Mouse (Mus musculus) layer of hippocampus, adult 2 months (tissue): ENCODE data around the gene Otud5. TPM values are rescaled to one million over a fixed set of nuclear protein-coding genes. Genes with fewer than 3 reads are reported as not detected.
"Not testable (repeated sequence)": the region's sequence is repeated elsewhere in the genome, so short reads cannot be mapped to it uniquely, and the experiment has no call there.

ENCODE experiments used
- DNase-seq, 2 experiments: peaks; one replicate each; pipeline ENCODE4 v3.0.0; 2022; ENCODE audit warnings: low spot score in 2 of 2
- H3K27ac ChIP-seq: fragments of 200-600 bp; 2 replicates; pipeline ENCODE4 v1.8.1; 2022
- H3K4me3 ChIP-seq: fragments of 200-600 bp; 2 replicates; pipeline ENCODE4 v1.8.1; 2022; ENCODE audit warnings: mild to moderate bottlenecking
- CTCF ChIP-seq: fragments of 200-600 bp; conservative IDR thresholded peaks from 2 replicates; pipeline ENCODE4 v1.8.1; 2022; ENCODE audit warnings: antibody characterized with exemption, mild to moderate bottlenecking, moderate library complexity
- microRNA-seq, 2 experiments: library from miRNA; unstranded; fragments of <30 nt; microRNA quantifications; one replicate each; pipeline ENCODE4 v1.2.0; 2021
- total RNA-seq, 2 experiments: library from RNA; stranded (reverse); gene quantifications; 2 replicates each; pipeline ENCODE4 v1.2.3; 2021

Otud5 gene
- total RNA-seq, 2 experiments from 2014 or later, result 82.6 to 83.8 TPM

DNA sequence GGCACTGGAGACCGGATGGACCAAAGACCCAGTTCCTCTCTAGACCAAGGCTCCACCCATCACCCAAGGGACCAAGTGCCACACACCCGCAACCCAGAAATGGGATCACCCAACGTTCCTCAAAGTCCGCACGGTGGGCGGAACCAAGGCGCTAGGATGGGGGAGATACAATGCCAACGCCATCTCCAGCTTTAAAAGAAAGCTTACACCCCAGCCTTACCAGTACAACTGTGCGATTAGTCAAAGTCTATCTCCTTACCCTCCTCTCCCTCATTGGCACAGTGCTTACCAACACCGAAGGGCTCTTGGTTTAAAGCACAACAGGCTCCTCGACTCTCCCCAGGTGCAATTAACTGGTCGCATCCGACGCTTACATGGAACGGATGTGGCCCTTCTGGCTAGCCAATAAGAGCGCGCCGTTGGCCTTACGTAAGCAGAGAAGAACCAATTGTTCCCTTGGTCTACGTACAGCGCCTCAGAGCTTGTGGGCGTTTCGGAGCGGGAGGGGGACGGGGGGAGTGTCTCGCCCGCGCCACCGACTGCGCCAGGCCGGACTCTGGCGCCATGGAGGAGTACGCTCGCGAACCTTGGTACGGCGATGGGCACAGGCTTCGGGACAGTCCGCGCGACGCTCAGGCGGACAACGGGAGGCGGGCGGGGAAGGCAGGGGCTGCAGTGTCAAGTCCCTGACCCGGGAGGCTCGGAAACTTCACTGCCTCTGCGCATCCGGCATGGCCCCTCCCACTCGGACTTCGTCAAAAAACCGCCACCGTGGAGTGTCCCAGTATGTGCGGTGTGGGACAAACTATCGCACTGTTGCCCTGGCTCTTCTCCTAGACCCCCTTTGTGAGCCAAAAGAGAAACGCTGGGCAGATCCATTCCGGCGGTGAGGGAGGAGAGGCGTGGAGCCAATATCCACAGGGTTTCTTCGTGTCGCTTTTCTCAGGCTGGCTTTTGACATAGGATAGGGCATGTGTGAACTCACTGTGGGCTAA, 58.0 kb downstream of the Otud5 start, which contains the start of the genes Pqbp1 and Timm17b:
Gene Pqbp1 (minus strand): TSS at position 390 of the 995 bp plus-strand sequence.
Gene Timm17b (plus strand): TSS at position 478 of the 995 bp plus-strand sequence.
- TF ChIP-seq CTCF, result no peak
- peak within 1 kb of the TSS; percentile 97 for H3K27ac ChIP-seq
- H3K4me3 ChIP-seq, result peak within 1 kb of the TSS; percentile 70
- DNase-seq, result peak; percentile 82 to 92

DNA sequence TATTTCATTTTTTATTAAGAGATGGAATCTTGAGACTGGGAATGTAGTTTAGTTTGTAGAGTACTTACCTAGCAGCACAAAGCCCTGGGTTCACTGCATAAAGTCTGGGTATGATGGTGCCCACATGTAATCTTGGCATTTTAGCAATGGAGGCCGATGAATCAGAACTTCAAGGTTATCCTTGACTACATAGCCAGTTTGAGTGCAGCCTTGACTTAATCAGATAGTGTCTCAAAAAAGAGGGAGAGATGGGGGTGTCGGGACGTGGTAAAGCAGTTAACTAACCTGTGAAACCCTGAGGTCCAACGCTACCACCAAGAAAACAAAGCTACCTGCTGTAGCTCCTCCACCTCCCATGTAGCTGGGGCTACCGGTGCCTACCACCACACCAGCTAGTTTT, 63.3 kb downstream of the Otud5 start:
- Histone ChIP-seq H3K27ac (no peak overlapping the region), H3K4me3 (no peak overlapping the region)
- no peak for TF ChIP-seq CTCF
- DNase-seq, result no peak

DNA sequence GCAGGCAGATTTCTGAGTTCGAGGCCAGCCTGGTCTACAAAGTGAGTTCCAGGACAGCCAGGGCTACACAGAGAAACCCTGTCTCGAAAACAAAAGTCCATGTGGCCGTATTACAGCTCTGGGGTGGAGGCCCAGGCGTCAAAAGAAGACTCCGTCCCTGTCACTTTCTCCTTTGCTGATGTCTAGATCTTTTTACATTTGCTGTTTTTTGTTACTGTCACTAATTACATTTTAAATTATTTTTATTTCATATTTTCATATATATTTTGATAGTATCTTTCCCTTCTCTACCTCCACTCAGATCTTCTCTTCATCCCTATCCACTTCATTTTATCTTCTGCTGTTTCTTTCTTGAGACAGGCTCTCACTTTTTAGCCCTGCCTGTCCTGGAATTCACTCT, 66.6 kb downstream of the Otud5 start, which contains the start of gene Gm10491:
Gene Gm10491 (minus strand): TSS at position 101 of the 400 bp plus-strand sequence.
- TF ChIP-seq CTCF, result no peak
- H3K4me3 ChIP-seq, result no peak within 1 kb of the TSS
- no peak within 1 kb of the TSS for H3K27ac ChIP-seq
- DNase-seq, result no peak

DNA sequence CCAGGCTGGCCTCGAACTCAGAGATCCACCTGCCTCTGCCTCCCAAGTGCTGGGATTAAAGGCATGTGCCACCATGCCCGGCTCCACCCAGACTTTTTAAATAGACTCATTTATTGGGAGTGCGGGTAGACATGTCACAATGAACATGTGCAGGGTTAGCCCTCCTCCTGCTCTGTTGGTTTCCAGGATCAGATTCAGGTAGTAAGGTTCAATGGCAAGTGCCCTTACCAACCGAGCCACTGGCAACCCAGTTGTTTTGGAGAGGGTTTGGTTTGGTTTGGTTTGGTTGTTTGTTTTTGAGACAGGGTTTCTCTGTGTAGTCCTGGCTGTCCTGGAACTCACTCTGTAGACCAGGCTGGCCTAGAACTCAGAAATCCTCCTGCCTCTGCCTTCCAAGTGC, 68.1 kb downstream of the Otud5 start, which contains the start of gene Gm10490:
Gene Gm10490 (plus strand): TSS at position 301 of the 400 bp plus-strand sequence.
- H3K27ac ChIP-seq, H3K4me3 ChIP-seq, DNase-seq: not testable (repeated sequence)

DNA sequence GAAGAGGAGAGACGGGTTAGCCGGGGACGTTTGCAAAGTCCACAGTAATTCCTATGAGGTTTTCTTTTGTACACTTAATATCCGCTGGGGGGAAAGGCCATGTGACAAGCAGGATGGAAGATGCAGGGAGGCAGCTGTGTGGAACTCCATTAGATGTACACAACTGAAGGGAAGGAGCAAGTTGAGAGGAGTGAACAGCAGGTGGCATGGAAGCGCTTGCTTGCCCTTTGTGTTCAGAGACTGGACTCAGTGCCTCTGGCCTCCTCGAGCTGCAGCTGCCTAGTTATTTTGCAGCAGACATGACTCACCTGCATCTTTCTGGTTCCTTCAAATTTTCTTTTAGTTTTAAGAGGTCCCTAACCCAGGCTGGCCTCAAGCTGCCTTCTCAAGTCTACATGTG, 69.3 kb downstream of the Otud5 start:
- no peak for DNase-seq
- Histone ChIP-seq H3K27ac (no peak overlapping the region), H3K4me3 (no peak overlapping the region)
- TF ChIP-seq CTCF, result 0 out of 2 replicates have a peak, but pooled peaks have one; percentile 9

DNA sequence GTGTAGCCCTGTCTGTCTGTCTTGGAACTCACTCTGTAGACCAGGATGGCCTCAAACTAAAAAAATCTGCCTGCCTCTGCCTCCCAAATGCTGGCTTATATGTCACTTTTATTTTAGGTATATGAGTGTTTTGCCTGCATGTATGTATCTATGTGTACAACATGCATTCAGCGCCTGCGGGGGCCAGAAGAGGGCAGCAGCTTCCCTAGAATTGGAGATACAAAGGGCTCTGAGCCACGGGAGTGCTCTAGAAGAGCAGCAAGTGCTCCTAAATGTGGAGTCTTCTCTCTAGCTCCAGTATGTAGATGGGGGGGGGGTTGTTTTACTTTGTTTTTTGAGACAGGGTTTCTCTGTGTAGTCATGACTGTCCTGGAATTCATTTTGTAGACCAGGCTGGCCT, 74.5 kb downstream of the Otud5 start:
- TF ChIP-seq CTCF, result peak; percentile 59
- H3K4me3 ChIP-seq, DNase-seq, H3K27ac ChIP-seq: not testable (repeated sequence)

DNA sequence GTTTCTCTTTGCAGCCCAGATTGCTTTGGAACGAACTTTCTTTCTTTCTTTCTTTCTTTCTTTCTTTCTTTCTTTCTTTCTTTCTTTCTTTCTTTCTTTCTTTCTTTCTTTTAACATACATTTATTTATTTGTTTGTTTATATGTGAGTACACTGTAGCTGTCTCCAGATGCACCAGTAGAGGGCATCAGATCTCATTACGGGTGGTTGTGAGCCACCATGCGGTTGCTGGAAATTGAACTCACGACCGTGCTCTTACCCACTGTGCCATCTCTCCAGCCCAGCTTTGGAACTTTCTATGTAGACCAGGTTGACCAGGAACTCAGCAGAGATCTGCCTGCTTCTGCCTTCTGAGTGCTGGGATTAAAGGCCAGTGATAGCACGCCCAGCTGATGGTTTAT, 76.8 kb downstream of the Otud5 start:
- not testable (repeated sequence) for DNase-seq, H3K27ac ChIP-seq, H3K4me3 ChIP-seq
- peak; percentile 32; the same call in 1 of the 2 replicates for TF ChIP-seq CTCF

DNA sequence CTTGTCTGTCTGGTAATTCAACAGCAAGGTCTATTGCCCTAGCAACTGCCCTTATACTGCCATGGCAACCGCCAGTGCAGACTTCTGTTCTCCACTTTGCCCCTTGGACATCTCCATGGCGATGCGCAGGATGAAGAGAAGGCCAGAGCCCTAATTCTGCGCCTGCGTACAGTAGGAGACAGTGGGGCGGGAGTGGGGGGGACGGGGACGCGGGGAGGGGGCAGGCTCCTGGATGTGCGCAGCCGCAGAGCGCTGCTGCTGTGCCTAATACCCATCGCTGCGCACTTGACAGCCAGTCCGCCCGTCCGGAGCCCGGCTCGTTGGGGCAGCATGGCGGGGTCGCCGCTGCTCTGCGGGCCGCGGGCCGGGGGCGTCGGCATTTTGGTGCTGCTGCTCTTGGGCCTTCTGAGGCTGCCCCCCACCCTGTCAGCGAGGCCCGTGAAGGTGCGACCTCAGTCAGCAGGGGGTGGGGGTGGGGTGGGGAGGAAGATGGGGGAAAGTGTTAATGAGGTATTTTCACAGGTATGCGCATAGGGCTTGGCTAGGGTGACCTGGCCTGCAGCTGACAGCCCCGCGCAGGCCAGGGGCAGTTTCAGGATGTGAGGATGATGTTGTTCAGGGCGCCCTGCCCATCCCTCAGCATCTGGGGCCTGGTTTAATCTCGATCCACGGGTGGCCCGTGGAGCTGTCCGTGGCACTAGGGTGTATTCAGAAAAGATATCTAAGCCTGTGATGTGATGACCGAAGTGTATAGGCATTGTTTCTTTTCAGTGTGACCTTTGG, 78.6 kb downstream of the Otud5 start, which contains the start of gene Pcsk1n:
Gene Pcsk1n (plus strand): TSS at position 222 of the 783 bp plus-strand sequence.
- DNase-seq, result peak; percentile 37 to 50
- Histone ChIP-seq H3K4me3 (peak within 1 kb of the TSS; percentile 60), H3K27ac (peak within 1 kb of the TSS; percentile 87)
- no peak for TF ChIP-seq CTCF

DNA sequence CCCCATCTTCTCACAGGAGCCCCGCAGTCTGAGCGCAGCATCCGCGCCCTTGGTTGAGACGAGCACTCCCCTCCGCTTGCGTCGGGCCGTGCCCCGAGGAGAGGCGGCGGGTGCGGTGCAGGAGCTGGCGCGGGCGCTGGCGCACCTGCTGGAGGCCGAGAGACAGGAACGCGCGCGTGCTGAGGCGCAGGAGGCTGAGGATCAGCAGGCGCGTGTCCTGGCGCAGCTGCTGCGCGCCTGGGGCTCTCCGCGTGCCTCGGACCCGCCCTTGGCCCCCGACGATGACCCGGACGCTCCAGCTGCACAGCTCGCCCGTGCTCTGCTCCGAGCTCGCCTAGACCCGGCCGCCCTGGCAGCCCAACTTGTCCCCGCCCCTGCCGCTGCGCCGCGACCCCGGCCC, 80.9 kb downstream of the Otud5 start:
- no peak for DNase-seq
- peak overlapping the region; percentile 60 for H3K4me3 ChIP-seq
- H3K27ac ChIP-seq, result peak overlapping the region; percentile 39; the same call in 1 of the 2 replicates
- no peak for TF ChIP-seq CTCF

Small RNAs within 50 kb of the gene (microRNA-seq; reads per million reads assigned to microRNA genes)
- 62.6 to 65.2 reads per million in 2 experiments for gene Mir1198

Other genes with a start within 250 kb of the Otud5 start
- 10 to 100 TPM; 25.3 to 25.5 TPM for gene Ccdc22, start 235.8 kb upstream of the Otud5 start, total RNA-seq
- gene Cacna1f, start 234.3 kb upstream of the Otud5 start, total RNA-seq, result under 1 TPM in 1 of 2 experiments, not detected in 1; 0.08 TPM
- 1,000 to 10,000 TPM; 1,738 to 1,877 TPM for gene Syp, start 202.9 kb upstream of the Otud5 start, total RNA-seq
- gene Prickle3, start 184.1 kb upstream of the Otud5 start, total RNA-seq, result 1 to 10 TPM; 1.0 to 1.1 TPM
- gene Plp2, start 170.0 kb upstream of the Otud5 start, total RNA-seq, result 1 to 10 TPM; 4.9 to 5.4 TPM
- gene Magix, start 160.1 kb upstream of the Otud5 start, total RNA-seq, result under 1 TPM; 0.31 to 0.52 TPM
- 10 to 100 TPM; 32.6 to 40.6 TPM for gene Gpkow, start 144.2 kb upstream of the Otud5 start, total RNA-seq
- 10 to 100 TPM; 63.9 to 68.2 TPM for gene Wdr45, start 127.0 kb upstream of the Otud5 start, total RNA-seq
- not detected for gene Gm45208, start 119.1 kb upstream of the Otud5 start, total RNA-seq
- 100 to 1,000 TPM in 1 of 2 experiments, 10 to 100 TPM in 1; 91.6 to 102 TPM for gene Praf2, start 112.9 kb upstream of the Otud5 start, total RNA-seq
- 10 to 100 TPM; 14.7 to 20.6 TPM for gene Ccdc120, start 90.5 kb upstream of the Otud5 start, total RNA-seq
- gene Tfe3, start 78.8 kb upstream of the Otud5 start, total RNA-seq, result 10 to 100 TPM; 29.0 to 35.1 TPM
- gene Gripap1, start 51.6 kb upstream of the Otud5 start, total RNA-seq, result 100 to 1,000 TPM; 105 to 108 TPM
- gene Kcnd1, start 19.1 kb upstream of the Otud5 start, total RNA-seq, result 1 to 10 TPM; 9.5 to 9.7 TPM
- gene Pim2, start 36.9 kb downstream of the Otud5 start, total RNA-seq, result 10 to 100 TPM; 53.0 to 54.6 TPM
- 10 to 100 TPM; 36.0 to 40.5 TPM for gene Slc35a2, start 42.7 kb downstream of the Otud5 start, total RNA-seq
- gene Pqbp1, start 57.9 kb downstream of the Otud5 start, total RNA-seq, result 10 to 100 TPM; 83.6 to 92.9 TPM
- 10 to 100 TPM; 21.4 to 26.3 TPM for gene Timm17b, start 58.0 kb downstream of the Otud5 start, total RNA-seq
- not detected for gene Gm10491, start 66.5 kb downstream of the Otud5 start, total RNA-seq
- gene Gm10490, start 68.2 kb downstream of the Otud5 start, total RNA-seq, result not detected
- gene Pcsk1n, start 78.5 kb downstream of the Otud5 start, total RNA-seq, result 100 to 1,000 TPM; 376 to 404 TPM
- not detected for gene Eras, start 87.2 kb downstream of the Otud5 start, total RNA-seq
- 10 to 100 TPM; 49.2 to 51.4 TPM for gene Hdac6, start 106.5 kb downstream of the Otud5 start, total RNA-seq
- not detected for gene Gata1, start 136.7 kb downstream of the Otud5 start, total RNA-seq
- under 1 TPM in 1 of 2 experiments, not detected in 1; 0.59 TPM for gene Glod5, start 177.1 kb downstream of the Otud5 start, total RNA-seq
- 10 to 100 TPM; 20.2 to 20.3 TPM for gene Suv39h1, start 233.4 kb downstream of the Otud5 start, total RNA-seq
- gene Was, start 249.1 kb downstream of the Otud5 start, total RNA-seq, result 1 to 10 TPM in 1 of 2 experiments, under 1 TPM in 1; 0.98 to 2.0 TPM